Mouse (Mus musculus) v-Abl transformed pro-B cells (cell line): ENCODE measurements around the gene Olfr735.

Experiments used
- in situ Hi-C, 2 experiments: fragments of 400-800 bp; cut with MboI; formaldehyde crosslinking; loops; one replicate each; pipeline ENCODE4 v1.15.1; 2025; ENCODE audit not compliant: unreplicated experiment in 2 of 2

Olfr735 gene

DNA sequence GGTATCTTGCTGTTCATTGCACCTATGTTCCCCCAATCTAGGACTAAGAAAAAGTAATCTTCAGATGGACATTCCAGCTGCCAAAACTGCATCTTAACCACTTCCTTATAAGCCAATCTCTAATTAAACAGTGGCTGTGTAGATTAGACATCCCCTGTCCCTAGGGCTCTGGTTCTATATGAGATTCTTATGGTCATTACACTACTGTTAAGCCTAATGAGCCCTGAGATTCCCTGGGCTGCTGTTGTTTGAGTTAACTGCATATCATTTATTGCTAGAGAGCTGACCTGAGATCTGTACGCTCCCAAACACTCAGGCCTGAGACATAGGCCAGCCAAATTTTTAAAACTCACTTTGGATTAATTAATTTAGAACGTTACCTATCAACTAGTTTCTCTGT lies at the start of gene Olfr735:
Gene Olfr735 (minus strand): TSS at position 77 of the 400 bp plus-strand sequence.
- in situ Hi-C loops = no loop called here

DNA sequence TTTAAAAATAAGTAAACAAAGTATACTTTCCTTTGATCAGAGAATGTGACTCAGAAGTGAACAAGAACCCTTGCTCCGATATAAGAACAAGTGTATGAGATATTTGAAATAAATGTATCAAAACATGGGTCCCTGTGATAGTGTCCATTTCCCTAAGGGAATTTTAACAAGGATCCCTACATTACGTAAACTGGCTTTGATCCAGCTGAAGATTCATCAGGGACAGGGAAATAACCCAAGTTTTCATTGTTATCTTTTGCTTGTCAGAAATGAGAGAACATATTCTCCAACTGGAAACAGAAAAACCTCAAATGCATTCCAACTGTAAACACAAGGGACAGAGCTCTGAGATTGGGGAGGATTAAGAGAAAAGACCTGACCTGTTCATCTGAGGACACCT lies 32.2 kb upstream of the Olfr735 start, which contains the start of gene Olfr736:
Gene Olfr736 (plus strand): TSS at position 301 of the 400 bp plus-strand sequence.
- in situ Hi-C loops = no loop called here

DNA sequence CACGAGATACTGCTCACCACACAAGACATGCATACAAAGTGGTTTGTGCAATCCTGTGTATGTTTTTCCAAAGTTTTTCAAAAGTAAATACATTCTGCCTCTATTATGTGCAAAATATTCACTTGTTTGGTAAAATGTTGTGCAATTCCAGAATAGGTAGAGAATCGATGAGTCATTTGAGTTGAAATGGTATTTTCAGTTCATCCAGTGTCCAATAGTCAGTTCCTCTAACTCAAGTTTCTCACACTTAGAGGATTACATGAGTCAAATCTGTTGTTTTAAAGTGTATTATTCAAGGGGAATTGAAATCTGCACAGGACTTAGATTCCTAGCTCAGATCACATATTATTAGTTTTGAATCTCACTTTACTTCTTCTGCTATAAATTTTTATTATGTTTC lies 14.9 kb upstream of the Olfr735 start:
- in situ Hi-C loops = no loop called here

DNA sequence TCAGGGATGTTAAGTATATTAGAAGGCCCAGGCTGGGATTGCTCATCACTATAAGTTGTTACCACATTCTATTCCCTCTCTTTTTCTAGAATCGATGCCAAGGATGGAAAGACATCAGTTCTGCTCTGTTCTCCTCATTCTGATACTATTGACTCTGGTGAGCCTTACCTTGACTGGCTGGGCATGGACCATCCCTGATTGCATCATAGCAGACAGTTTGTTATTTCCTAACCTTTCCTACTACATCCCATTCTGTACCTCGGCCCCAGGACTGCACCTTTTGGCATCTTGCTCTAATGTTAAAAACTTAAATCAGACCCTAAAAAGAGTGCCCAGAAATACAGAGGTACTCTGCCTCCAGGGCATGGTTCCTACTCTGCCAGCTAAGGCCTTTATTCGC lies 11.8 kb upstream of the Olfr735 start:
- in situ Hi-C loops = no loop called here

DNA sequence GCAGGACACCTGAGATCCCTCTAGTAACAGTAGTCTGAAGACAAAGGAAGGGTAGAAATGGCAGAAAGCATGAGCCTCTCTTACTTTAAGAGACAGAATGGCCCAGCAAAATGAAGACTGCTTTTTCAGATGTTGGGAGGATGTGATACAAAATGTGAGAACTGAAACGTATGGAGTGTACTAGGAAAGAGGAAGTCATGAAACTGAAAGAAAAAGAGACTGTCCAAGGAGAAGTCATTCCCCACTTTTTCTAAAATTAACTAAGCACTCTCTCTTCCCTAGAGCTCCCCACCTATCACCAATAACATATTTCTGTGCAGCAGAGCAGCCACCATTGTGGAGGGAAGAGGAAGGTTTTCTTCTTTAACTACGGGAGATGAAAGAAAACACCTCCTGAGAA lies 8.9 kb upstream of the Olfr735 start, which contains the start of gene Tlr11:
Gene Tlr11 (plus strand): TSS at position 322 of the 400 bp plus-strand sequence.
- in situ Hi-C loops = loop anchor here in 1 of 2 experiments (10.0 kb wide), 1 partner anchor 427 kb away; the partner anchor contains the start of gene Ttc5

DNA sequence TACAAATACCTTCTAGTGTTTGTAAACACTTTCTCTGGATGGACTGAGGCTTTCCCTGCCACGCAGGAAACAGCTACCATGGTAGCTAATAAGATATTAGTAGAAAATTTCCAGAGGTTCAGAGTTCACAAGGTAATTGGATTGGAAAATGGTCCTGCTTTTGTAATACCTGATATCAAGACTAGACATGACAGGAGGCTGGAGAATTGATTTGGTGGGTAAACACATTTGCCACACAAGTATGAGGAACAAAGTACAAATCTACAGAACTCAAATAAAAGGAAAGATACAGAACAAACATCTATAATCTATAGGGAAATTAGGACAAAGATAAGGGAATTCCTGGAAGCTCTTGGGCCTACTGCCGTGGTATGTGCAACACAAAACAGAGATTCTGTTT lies 8.1 kb upstream of the Olfr735 start:
- in situ Hi-C loops = loop anchor here in 1 of 2 experiments (10.0 kb wide), 1 partner anchor 428 kb away; the partner anchor contains the start of gene Ttc5

DNA sequence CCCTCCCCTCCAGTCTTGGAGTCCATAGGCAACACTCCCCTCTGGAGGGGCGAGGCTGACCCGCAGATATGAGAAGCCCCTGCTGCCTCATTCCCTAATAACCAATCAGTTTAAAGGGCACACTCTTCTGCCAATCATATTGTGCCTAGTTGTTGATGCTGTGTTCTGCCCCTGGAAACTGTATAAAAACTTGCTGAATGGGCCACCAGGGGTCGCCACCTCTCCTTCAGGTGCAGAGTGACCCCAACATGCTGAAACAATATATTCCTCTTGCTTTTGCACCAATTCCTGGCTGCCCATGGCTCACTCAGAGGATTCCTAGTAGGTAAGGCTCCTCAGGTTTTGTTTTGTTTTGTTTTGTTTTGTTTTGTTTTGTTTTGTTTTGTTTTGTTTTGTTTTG lies 3.8 kb upstream of the Olfr735 start:
- in situ Hi-C loops = loop anchor here in 1 of 2 experiments (10.0 kb wide), 1 partner anchor 432 kb away; the partner anchor contains the start of gene Ttc5

DNA sequence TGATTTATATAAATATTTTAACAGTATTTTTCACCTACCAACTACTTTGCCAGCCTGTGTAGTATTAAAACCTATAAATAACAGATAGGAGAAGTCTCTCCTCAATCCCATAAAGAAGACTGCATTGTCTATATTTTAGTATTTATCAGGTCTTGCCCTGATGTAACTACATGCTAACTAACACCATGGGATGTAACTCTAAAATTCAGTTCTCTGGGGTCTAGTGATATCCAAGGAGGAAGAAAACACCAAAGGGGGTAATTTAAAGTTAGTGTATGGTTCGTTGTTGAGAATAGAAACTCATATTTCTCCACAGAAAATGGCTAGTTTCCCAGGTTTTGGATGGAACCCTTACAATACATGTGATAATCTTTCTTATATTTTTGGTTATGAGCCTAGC lies 22.0 kb downstream of the Olfr735 start, which contains the start of gene Olfr734:
Gene Olfr734 (minus strand): TSS at position 101 of the 400 bp plus-strand sequence.
- in situ Hi-C loops = no loop called here

DNA sequence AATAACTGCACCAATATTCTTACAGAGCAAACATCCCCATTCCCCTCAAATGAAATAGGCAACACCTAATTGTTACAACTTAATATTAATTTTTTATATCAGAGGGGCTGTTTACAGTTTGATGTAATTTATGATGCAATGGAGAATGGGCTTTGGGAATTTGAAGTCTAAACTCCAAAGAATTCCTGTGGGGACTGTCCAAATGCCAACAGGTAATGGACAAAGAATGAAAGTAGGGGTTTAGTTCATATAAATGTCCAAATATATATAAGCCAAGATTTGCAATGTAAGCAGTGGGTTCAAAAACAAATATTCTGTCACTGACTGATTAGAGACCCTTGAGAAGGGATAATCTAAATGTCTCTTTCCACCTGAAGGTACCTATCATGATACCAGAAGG lies 47.2 kb downstream of the Olfr735 start, which contains the start of gene Olfr733:
Gene Olfr733 (minus strand): TSS at position 101 of the 400 bp plus-strand sequence.
- in situ Hi-C loops = no loop called here
